Mouse (Mus musculus): ENCODE data around the gene Jade1.

The Jade1 gene

DNA sequence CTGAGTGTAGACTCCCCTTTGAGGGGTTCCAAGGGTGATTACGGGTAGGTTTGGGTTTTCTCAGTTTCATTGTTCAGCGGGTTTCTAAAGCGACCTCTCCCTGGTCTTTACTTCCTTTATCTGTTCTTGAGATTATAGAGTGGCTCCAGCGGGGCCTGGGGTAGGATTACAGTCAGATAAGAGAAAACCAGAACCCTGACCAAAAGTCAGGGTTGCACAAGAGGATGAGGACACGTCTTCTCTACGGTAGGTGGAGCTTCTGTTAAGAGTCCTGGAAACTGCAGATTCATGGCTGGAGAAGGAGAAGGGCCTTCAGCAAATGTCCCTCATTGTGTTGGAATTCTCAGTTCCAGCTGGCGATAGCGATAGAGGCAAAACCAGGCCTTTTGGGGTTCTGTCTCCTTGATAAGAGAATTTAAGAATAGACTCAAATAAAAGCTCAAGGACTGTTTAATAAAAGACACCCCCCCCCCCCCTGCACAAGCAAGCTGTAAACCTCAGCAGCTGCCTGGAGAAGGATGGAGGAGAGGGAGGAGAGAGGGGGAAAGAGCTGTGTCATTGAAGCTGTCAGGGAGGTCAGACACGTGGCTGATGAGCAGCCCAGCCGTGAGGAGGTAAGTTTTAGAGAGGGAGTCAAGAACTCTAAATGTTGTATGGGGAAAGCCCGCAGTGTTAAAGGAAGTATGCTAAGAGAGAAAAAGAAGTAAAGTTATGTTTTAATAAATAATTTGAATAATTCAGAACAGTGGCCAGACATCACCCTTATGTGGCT is 2.6 kb upstream of the Jade1 start:
- no peak for DNase-seq

DNA sequence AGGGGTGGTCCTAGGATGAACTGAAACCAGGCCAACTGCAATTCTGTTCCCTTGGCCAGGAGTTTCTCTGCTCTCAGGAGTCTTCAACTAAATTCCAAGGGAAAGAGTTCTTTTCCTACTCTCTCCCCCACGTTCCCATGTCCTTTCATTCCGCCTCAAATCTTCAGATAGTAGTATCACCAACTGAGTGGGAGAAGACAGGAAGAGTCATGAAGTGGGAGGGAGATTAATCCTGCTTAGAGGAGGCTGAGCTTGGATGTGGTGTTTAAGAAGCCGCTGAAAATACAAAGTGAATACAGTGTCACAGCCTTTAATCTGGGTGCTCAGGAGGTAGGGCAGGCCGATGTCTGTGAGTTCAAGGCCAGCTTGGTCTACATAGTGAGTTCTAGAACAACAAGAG is 1.9 kb upstream of the Jade1 start:
- no peak for DNase-seq

DNA sequence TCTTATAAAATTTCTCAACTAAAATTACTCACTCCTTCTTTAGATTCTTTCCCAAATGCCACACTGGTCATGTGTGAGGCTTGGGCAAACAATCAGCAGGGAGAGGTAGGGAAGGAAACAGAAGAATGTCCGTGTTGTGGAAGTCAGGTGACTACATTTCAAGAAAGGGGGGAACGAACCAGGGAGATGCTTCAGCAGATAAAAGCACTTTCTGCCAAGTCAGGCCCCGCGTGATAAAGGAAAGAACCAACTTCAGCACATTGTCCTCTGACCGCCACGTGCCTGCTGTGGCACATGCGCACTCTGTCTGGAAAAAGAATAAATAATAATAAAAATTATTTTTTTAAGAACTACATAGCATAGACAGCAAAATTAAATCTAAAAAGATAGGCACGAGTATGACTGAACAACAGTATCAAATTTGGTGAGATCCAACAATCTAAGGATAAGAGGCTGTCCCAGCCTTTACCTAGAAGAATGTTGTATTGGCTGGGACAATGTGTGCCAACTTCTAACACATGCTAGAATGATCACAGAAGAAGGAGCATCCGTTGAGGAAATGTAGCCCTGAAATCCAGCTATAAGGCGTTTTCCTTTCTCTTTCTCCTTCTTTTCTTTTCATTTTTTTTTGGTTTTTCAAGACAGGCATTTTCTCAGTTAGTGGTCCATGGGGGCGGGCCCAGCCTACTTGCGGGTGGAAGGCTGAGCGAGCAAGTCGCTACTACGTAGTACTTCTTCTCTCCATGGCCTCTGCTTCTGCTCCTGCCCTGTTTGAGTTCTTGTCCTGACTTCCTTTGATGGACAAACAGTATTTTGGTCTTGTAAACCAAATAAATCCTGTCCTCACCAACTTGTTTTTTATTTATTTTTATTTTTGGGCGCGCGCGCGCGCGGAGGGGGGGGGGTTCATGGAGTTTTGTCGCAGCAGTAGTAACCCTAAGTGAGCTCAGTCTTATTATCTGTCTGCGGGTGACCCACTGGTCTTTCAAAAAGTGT is 753 bp upstream of the Jade1 start:
- DNase-seq: no peak

DNA sequence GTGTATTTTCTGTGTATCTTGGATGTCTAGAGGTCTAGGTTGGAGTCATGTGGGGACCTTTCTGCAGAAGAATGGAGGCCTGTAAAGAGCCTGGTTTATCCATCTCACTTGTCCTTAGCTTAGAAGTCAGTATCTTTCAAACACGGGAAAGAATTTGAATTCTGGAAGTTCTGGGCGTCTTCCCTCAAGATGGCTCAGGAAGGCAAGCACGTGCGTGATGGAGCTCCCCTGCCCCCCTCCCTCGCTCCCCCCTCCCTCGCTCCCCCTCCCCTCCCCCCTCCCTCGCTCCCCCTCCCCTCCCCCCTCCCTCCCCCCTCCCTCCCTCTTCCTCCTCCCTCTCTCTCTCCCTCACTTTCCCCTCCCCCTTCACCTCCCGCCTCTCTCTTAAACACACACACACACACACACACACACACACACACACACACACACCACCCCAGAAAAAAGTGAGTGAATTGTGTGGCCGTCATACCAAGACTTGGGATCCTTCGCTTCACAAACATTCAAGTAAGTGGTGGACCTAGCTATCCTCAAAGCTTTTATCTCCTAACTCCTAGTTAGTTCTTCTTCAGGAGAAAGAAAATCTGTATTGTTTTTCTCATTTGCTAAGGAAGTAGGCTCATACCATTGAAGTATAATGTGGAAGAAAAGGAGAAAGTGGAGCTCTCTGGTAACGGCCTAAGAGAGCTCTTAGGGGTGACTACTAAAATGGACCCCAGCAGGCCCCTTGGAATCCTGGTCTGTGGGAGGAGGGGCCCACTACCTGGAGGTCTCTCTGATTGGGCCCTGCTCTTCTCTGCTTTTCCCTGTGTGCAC is 1.1 kb downstream of the Jade1 start:
- DNase-seq: no peak

DNA sequence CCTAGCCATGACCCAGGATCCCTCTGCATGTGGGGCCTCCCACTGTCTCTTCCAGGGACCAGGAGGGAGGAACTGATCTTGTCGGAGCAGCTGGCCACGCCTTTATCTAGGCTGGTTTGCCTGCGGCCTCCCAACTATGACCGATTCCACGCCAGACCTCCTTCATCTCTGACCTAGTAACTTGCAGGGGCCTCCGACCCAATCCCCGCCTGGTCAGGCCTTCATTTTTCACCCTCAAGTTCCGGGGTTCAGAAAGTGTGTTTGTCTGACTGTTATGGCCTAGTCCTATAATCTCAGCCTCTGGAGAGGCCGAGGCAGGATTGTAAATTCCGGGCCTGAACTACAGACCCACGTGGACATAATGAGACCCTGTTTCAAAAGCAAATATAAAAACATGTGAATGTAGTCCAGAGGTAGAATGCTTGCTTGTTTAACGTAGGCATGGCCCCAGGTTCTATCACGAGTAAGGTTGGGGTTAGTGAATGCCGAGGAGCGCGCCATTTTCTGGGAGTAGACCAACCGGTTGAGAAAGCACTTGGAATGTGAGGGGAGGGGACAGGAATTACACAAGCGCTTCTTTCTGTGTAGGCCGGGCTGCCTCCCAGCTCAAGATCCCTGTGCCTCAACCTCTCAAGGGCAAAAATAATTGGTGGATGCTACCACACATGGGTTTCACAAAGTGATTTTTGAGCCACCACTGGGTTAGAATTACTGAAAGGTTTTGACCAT is 1.9 kb downstream of the Jade1 start:
- DNase-seq: no peak

DNA sequence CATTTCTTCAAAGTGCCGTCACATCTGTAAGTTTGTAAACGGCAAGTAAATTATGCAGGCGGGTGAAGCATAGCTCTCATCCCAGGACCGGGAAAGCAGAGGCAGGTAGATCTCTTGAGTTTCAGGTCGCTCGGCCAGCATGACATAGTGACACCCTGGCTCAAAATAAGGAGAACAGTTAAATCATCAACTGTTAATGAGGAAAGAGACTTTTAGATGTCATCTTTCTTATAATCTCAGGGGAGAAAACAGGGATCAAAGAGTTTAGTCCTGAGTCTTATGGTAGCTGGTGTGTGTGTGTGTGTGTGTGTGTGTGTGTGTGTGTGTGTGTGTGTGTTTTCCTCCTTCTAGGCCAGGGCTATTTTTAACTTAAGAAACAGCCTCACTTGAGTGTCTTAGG is 5.0 kb downstream of the Jade1 start:
- DNase-seq: no peak

DNA sequence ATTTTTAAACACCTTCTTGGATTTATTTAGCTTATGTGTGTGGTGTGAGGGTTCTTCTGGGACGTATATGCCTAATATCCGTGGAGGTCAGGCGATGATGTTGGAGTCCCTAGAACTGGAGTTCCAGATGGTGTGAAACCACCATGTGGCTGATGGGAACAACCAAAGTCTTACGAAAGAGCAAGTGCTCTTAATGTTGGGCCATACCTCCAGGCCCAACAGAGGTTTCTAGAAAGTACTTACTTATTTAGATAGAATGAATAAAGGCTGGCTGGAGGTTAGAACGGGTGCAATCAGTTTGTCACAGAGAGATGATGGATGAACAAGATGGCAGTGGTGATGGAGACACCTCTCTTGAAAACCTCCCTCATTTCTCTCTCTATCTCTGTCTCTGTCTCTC is 6.3 kb downstream of the Jade1 start:
- DNase-seq: no peak

DNA sequence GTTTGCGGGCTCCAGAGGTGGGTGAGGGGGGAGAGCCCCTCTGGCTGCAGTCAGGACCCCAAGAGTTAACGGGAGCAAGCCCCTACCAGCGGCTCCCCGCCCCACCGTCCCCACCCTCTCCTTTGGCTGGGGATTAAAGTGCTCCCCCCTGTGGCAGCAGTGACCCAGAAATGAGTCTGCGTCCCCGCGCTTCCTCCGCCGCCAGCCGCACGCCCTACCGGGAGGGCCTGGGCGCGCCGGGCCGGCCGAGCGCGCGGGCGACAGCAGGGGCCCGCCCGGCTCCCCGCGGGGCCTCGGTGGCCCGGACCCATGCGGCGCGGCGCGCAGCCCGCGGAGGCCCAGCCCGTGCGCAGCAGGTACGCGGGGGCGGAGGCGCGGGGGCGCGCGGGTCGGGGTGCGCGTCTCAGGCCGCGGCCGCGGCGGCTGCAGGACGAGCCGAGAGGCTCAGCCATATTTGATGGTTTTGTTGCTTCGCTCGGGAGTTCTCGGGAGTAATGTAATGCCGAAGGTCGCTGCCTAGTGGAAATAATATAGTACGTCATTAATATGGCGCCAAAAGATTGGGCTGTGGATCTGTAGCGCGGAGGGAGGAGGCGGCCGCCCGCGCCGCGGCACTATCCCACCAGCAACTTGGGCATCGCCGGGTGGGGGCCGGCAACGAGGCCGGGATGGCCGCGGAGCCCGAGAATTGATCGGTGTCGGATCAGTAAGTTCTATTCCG is 7.8 kb downstream of the Jade1 start:
- DNase-seq: peak; percentile 74

DNA sequence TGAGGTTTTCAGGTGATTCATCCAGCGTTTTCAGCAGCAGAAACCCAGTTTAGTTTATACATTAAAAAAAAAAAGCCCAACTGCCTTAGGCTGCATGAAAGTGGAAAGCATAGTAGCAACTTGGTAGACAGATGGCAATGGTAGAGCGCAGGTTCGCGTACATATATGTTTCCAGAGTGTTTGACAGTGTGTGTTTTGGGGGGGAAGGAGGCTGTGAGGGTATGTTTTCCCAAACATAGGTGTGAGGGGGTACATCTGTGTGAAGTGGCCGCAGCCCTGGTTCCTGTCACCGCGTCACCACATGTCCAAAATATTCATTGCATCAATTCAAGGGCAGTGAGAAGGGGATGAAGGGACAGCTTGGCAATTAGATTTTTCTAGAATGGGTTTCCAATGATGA is 8.5 kb downstream of the Jade1 start:
- DNase-seq: no peak

DNA sequence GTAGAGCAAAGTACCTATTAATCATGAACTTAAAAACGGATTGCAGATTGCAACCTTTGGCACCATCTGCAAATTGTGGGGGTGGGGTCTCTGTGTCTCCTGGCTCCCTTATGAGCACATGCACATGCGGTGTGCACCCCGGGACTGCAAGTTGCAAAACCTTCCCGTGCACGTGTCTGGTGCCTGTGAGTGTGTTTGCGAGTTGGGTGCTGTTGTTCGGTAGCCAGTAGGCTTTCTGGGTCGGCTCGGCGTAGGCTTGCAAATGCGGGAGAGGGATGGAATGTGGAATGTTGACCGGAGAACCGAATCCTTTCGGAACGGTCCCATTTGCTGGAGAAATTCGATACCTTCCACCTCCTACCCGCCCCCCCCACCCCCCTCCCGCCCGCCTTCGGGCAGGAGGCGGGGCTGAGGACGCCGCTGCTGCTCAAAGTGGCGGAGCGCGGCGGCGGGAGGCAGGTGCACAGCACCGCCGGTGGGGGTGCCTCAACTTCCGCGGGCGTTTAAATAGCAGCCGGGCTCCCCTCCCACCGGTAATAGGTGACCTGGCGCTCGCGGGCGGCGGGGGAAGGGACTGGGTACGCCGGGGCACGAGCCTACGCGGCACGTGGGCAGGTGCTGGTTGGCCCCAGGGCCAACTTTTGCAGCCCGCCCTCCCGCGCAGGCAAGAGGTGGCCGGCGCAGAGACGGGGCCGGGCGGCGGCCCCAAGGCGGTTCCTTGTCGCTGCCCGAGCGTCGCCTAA is 9.1 kb downstream of the Jade1 start:
- peak; percentile 70 for DNase-seq

DNA sequence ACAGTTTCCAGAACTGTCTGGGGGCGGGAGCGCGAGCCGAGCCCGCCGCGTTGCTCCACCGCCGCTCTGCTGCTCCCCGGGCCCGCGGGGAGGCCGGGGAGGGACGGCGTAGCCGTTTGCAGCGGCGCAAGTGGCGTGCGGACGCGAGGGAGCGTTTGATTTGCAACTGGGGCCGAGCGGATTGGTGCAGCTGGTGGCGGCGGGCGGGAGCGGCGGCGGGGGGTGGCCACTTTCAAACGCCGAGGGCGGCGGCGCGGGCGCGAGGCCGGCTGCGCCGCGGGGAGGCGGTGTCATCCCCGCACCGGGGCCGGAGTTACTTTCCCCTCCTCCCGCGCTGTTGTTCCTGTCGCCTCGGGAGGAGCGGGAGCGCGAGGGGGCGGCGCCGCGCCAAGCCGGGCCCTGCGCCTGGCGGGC is 9.9 kb downstream of the Jade1 start:
- DNase-seq: peak; percentile 77

DNA sequence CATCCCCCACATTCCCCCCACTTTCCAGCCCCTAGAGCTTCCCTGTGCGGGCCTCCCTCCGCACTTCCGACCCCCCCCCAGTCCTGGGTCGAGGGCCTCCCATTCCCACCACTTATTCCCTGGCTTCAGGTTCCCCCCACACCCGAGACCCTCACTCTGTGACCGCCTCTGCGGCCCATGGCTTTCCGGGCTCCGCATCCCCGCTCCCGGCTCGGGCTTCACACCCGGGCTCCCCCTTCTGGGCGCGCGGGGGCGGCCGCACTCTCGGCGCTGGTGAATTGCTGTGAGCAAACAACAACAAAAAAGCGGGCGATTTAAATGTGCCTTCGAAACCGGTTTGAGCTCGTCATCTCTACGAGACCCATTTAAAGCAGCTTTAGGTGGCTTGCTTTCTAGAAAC is 10.4 kb downstream of the Jade1 start:
- DNase-seq: peak; percentile 78

DNA sequence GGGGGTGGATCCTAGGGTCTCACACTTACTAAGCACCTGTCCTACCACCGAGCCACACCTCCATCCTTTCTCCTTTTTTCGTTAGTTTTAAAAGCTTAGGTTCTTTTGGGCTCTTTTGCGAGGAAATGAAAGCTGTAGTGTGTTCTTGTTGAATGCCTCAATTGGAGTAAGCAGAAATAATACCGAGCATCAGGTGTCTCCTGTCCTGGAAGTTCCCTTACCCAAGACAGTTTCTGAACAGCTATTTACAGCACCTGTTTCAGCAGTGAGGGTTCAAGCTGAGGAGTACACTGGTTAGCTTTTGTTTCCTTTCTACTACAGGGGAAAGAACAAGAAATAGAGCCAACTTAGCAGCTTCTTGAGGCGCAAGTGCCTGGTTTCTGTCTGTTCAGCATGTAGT is 14.4 kb downstream of the Jade1 start:
- no peak for DNase-seq

DNA sequence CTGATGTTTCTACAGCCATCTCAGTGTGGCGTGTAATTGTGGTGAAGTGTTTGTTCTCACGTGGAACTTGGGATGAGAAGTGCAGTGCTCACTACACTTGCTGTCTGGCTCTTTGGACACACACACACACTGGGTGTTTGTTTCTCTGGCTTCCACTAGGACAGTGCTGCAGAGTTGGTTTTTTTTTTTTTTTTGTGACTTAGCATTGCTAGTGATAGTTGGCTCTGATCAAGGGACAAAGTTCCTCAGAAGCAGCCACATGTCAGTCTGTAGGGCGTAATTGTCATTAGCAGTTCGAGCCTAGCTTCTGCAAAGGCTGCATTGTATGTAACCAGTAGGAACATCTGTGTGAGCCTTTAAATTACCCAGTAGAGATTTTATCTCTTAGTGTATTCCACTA is 16.6 kb downstream of the Jade1 start:
- DNase-seq: no peak

DNA sequence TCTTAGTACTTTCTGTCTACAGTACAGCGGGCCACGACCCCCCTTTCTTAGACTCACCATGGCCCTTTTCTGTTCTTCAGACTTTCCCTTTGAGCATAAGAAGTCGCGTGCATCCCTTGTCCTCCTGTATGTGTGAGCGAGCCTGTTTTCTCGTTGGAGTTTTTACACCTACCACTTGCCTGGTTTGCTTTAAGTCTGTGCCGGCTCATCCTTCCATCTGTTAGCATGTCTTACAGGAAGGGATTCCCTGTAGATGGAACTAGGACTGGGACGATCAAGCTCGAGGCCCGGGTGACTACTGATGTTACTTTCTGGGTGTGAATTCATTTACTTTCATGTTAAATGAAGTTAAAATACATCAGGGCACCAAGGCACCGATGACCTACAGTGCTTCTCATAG is 17.4 kb downstream of the Jade1 start:
- DNase-seq: no peak

DNA sequence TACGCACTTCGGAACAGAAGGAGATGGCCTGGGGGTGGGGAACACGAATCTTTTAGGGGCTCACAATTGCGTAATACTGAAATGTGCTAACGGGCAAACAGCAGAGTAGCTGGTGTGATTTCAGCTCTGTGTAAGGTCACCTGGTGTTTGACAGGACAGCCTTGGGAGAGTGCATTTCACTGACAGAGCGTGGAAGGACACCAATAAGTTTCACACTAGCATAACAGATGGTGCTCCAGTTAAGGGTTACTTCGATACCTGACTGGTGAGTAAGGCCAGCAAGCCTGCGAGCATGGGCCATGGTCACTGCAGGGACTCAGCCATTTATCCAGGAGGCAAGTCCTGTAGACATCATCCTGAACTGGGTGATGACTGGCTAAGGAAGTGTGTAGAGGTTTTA is 18.7 kb downstream of the Jade1 start:
- no peak for DNase-seq

DNA sequence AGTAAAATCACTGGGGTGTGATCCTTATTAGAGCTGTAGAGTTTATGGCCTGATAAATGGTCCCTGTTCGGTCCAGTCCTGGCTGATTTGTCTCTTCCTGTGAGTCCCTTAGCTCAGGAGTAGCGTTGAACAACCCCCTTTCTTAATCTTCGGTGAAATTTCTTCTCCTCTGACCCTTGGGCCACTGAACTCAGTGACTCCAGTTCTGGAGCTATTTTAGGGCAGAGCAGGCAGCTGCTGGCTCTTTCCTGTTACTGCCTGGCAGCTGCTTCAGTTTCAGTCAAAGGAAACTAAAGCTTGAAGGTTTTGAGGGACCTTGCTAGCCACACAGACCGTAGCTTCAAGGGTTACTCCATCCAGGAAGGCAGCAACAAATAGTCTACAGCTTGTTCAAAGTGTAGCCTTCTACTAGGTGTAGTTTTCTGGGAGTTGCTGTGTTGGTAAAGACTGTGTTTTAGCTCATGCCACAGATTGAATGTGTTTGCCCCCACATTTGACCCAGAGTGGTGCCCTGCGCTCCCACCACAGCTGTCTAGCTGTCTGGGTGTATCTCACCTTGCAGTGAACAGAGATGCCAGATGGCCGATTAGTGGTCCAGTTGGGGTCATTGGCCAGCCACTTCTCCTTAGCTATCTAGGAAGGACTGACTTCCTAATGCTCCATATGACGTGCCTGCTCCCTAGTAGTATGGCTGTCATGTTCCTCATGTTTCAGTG is 19.3 kb downstream of the Jade1 start:
- no peak for DNase-seq

DNA sequence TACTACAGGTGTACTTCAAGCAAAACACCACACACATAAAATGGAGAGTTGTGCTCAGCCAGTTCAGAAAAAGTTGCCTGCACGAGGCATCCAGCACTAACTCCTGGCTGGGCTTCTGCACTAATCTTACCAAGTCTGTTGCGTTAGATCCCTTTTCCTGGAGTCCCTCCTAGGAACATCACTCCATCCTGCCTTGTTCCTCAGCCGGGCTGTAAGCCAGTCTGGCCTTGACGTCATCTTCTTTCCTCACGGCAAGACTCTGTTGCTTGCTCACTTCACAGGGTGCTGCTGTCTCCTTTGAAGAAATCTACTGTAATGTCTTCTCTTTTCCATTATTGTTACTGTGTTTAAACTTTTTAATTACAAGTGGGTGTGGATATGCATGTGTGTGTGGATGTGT is 20.4 kb downstream of the Jade1 start:
- no peak for DNase-seq

DNA sequence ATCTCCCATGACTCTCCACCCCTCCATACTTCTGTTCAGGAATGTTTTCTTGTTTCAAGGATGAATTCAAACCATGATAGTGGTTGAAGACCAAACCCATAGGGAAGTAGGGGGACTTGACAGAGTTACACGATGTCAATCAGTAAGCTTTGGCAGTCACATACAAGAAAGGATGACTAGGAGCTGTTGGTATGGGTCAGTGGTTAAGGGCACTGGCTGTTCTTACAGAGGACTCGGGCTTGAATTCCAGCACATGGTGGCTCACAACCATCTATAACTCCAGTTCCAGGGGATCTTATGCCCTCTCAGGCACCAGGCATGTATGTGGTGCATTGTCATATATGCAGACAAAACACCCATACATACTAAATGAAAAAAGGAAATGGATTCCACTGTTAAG is 21.7 kb downstream of the Jade1 start:
- no peak for DNase-seq

DNA sequence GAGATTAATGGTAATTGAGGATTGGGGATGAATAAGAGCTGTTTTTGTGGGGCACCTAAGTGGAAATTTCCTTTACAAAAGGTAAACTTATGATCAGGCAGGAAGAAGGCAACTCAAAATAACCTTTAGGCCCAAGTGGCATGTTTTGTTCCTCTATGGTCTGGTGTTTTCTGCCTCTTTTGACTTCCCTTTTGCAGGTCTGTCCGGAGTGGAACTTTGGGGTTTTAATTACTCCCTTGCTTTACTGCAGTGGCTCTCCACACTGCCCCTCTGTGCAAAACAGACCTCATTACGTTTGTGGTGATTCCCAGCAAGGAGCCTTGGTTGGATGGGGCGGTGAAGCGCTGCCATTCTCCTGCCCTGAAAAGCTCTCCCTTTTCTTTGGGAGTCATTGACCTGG is 24.3 kb downstream of the Jade1 start:
- DNase-seq: no peak
